Mouse (Mus musculus) E14TG2a.4 (cell line): ENCODE data around the gene Grk2.

Experiments used
- H3K27me3 ChIP-seq: 2 replicates; pipeline ENCODE4 v1.6.1; 2014; ENCODE audit warnings: low read length, control low read depth; ENCODE audit not compliant: insufficient read depth
- H3K36me3 ChIP-seq: 2 replicates; pipeline ENCODE4 v1.6.1; 2014; ENCODE audit warnings: low read length, control low read depth; ENCODE audit not compliant: insufficient read depth
- H3K4me1 ChIP-seq: replicated peaks from 2 replicates; pipeline ENCODE4 v1.6.1; 2014; ENCODE audit warnings: low read depth, low read length, control low read depth
- H3K4me3 ChIP-seq: replicated peaks from 2 replicates; pipeline ENCODE4 v1.5.1; 2014; ENCODE audit warnings: mild to moderate bottlenecking, low read length
- H3K9me3 ChIP-seq: 2 replicates; pipeline ENCODE4 v1.6.1; 2014; ENCODE audit warnings: low read length, control low read depth
- CTCF ChIP-seq: conservative IDR thresholded peaks from 2 replicates; pipeline ENCODE4 v1.5.1; 2014; ENCODE audit warnings: low read length
- NANOG ChIP-seq: IDR thresholded peaks from 2 replicates; pipeline ENCODE4 v1.6.1; 2014; ENCODE audit warnings: borderline replicate concordance, low read length, mixed read lengths
- POU5F1 ChIP-seq: IDR thresholded peaks from 2 replicates; pipeline ENCODE4 v1.6.1; 2014; ENCODE audit warnings: low read length, borderline replicate concordance

The Grk2 gene

GRCm38 (mm10) chr19:4306190-4306577, at the start of gene Grk2:
Gene Grk2, minus strand, starts transcription at chr19:4306222.
- peaks cover 8% of the 10 kb centered on the region; the same call in 1 of the 2 replicates for H3K27me3 ChIP-seq
- no peak for TF ChIP-seq NANOG
- TF ChIP-seq CTCF, result peak; percentile 11; the same call in 1 of the 2 replicates
- no peak for TF ChIP-seq POU5F1
- no peaks in the 10 kb centered on the region for H3K9me3 ChIP-seq

GRCm38 (mm10) chr19:4349455-4349854, 43.4 kb upstream of the Grk2 start:
- Histone ChIP-seq H3K4me1 (no peaks in the 10 kb centered on the region), H3K36me3 (peaks cover 81% of the 10 kb centered on the region), H3K9me3 (no peaks in the 10 kb centered on the region), H3K4me3 (no peak overlapping the region), H3K27me3 (no peaks in the 10 kb centered on the region)
- no peak for TF ChIP-seq POU5F1
- no peak for TF ChIP-seq NANOG
- no peak for TF ChIP-seq CTCF

More at GRCm38 (mm10) chr19:4306190-4306577, at the start of gene Grk2:
- Histone ChIP-seq H3K4me3 (peak within 1 kb of the TSS; percentile 95), H3K4me1 (peaks cover 49% of the 10 kb centered on the region), H3K36me3 (peaks cover 7% of the 10 kb centered on the region; the same call in 1 of the 2 replicates)

GRCm38 (mm10) chr19:4346479-4346878, 40.5 kb upstream of the Grk2 start:
- H3K36me3 ChIP-seq, result peaks cover 88% of the 10 kb centered on the region
- H3K27me3 ChIP-seq, result no peaks in the 10 kb centered on the region
- TF ChIP-seq CTCF, result no peak
- no peak for TF ChIP-seq POU5F1
- no peak for TF ChIP-seq NANOG
- no peak overlapping the region for H3K4me3 ChIP-seq
- no peaks in the 10 kb centered on the region for H3K4me1 ChIP-seq
- H3K9me3 ChIP-seq, result no peaks in the 10 kb centered on the region

- H3K36me3 ChIP-seq, result peaks cover 57% of the 10 kb centered on the region
- H3K4me1 ChIP-seq, result peaks cover 23% of the 10 kb centered on the region
- H3K9me3 ChIP-seq, result no peaks in the 10 kb centered on the region
- H3K27me3 ChIP-seq, result no peaks in the 10 kb centered on the region
- TF ChIP-seq POU5F1 (no peak), CTCF (peak; percentile 89), NANOG (no peak)
- no peak overlapping the region for H3K4me3 ChIP-seq
These were observed 32.1 kb upstream of the Grk2 start for GRCm38 (mm10) chr19:4338162-4338561.

GRCm38 (mm10) chr19:4333791-4334190, 27.8 kb upstream of the Grk2 start:
- Histone ChIP-seq H3K9me3 (no peaks in the 10 kb centered on the region), H3K4me1 (peaks cover 63% of the 10 kb centered on the region), H3K27me3 (no peaks in the 10 kb centered on the region), H3K4me3 (peak overlapping the region; percentile 86), H3K36me3 (peaks cover 48% of the 10 kb centered on the region)
- TF ChIP-seq NANOG (no peak), CTCF (no peak), POU5F1 (no peak)

- Histone ChIP-seq H3K4me3 (peak overlapping the region; percentile 86), H3K9me3 (no peaks in the 10 kb centered on the region), H3K4me1 (peaks cover 65% of the 10 kb centered on the region), H3K27me3 (no peaks in the 10 kb centered on the region), H3K36me3 (peaks cover 53% of the 10 kb centered on the region)
- TF ChIP-seq POU5F1 (no peak), CTCF (no peak), NANOG (no peak)
These were observed 27.2 kb upstream of the Grk2 start for GRCm38 (mm10) chr19:4333100-4333775.

GRCm38 (mm10) chr19:4332653-4333052, 26.6 kb upstream of the Grk2 start:
- H3K9me3 ChIP-seq, result no peaks in the 10 kb centered on the region
- H3K4me3 ChIP-seq, result peak overlapping the region; percentile 86
- no peak for TF ChIP-seq CTCF
- no peak for TF ChIP-seq POU5F1
- no peak for TF ChIP-seq NANOG
- H3K36me3 ChIP-seq, result peaks cover 55% of the 10 kb centered on the region
- peaks cover 67% of the 10 kb centered on the region for H3K4me1 ChIP-seq
- no peaks in the 10 kb centered on the region for H3K27me3 ChIP-seq

- Histone ChIP-seq H3K4me3 (0 out of 2 replicates have a peak overlapping the region, but pooled peaks have one; percentile 7), H3K36me3 (peaks cover 61% of the 10 kb centered on the region), H3K9me3 (no peaks in the 10 kb centered on the region), H3K4me1 (peaks cover 81% of the 10 kb centered on the region), H3K27me3 (no peaks in the 10 kb centered on the region)
- TF ChIP-seq POU5F1, result no peak
- no peak for TF ChIP-seq NANOG
- TF ChIP-seq CTCF, result no peak
These were observed 25.3 kb upstream of the Grk2 start for GRCm38 (mm10) chr19:4331273-4331672.

GRCm38 (mm10) chr19:4330603-4331002, 24.6 kb upstream of the Grk2 start:
- Histone ChIP-seq H3K27me3 (no peaks in the 10 kb centered on the region), H3K9me3 (no peaks in the 10 kb centered on the region), H3K4me1 (peaks cover 87% of the 10 kb centered on the region), H3K4me3 (no peak overlapping the region), H3K36me3 (peaks cover 67% of the 10 kb centered on the region)
- TF ChIP-seq CTCF (no peak), NANOG (no peak), POU5F1 (no peak)
